Mouse (Mus musculus): ENCODE data around the gene Catsperd.
A peak's percentile ranks its signal among the peaks of the same experiment; 100 is the strongest.
"Not testable (repeated sequence)": the region's sequence is repeated elsewhere in the genome, so short reads cannot be mapped to it uniquely, and the experiment has no call there.

Gene Catsperd

GRCm38 (mm10) chr17:56612565-56612939 is 15.4 kb upstream of the Catsperd start:
- not testable (repeated sequence) for DNase-seq (ENCODE audit: low spot score in 2 of 2)

GRCm38 (mm10) chr17:56613236-56613844 is 14.6 kb upstream of the Catsperd start, which contains the start of gene Rpl36:
Gene Rpl36 (plus strand): TSS chr17:56613416.
- DNase-seq (ENCODE audit: low spot score in 2 of 2) = peak; percentile 96 to 97

GRCm38 (mm10) chr17:56613893-56614292 is 14.1 kb upstream of the Catsperd start:
- DNase-seq (ENCODE audit: low spot score in 2 of 2) = peak; percentile 32 to 58

DNA sequence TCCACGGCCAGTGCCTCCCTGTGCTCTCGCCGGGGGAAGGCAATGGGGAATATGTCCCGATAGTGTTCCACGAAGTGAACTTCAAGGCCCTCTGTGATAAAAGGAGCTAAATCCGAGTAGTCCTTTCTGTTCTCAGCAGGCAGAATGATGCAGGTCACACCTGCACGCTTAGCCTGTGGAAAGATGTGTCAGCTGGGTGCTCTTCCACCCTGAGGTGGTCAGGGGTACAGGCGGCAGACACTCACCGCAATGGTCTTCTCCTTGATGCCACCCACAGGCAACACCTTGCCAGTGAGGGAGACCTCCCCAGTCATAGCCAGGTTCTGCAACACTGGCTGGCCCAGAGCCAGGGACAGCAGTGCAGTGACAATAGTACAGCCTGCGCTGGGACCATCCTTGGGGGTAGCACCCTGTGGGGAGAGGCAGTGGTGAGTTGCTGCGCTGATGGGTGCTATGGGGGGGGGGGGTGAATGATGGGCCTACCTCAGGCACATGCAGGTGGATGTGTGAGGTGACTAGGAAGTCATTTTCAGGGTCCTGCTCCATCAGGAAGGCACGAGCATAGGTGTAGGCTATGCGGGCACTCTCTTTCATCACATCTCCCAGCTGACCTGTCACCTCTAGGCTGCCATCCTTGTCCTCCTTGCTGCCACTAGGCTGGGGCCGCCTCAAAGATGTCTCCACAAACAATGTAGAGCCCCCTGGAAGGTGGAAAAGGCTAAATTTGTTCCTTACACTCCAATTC is 13.4 kb upstream of the Catsperd start:
- peak in 1 of 2 experiments; percentile 30 for DNase-seq (ENCODE audit: low spot score in 2 of 2)

DNA sequence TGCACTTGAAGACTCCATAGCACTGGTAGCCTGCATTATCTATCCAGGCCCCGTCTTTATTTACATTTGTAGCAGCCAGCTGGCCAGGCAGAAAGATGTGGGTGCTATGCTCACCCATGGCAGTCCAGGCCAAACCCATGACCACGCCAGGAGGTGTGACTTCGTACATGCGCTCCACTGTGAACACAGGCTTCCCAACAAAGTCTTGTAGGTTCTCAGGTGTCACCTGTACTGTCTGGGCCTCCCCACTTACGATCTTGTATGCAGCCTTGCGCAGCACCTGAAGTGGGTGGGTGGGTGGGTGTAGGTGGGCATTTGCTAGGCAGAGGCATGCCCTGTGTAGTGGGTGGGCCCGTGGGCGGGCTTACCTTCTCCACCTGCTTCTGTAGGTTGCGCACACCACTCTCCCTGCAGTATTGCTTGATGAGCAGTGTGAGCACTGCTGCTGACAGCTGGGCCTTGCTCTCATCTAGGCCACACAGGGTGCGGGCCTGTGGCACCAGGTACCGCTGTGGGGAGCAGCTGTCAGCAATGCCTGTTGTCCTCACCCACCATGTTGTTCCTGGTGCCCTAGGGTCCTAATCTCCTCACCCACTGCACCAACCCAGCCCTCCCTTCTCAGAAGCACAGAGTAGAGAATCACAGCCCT is 12.7 kb upstream of the Catsperd start:
- DNase-seq (ENCODE audit: low spot score in 2 of 2) = no peak

DNA sequence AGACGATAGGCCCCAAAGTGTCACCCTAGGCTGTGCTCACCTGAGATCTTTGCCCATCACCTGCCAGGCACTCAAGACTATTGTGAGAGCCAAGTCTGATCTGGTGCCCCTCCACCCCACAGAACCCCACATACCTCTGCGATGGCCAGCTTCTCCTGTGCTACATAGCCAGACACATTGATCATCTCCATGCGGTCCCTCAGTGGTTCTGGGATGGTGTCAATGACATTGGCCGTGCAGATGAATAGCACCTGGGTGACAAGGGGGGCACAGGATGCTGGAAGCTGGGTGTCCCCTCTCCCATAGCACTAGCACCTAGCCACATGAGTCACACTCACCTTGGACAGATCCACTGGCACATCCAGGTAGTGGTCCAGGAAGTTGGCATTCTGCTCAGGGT is 12.2 kb upstream of the Catsperd start:
- DNase-seq (ENCODE audit: low spot score in 2 of 2) = no peak

- DNase-seq (ENCODE audit: low spot score in 2 of 2) = no peak
These were observed 11.2 kb upstream of the Catsperd start for GRCm38 (mm10) chr17:56616725-56617124.

- no peak for DNase-seq (ENCODE audit: low spot score in 2 of 2)
These were observed 10.3 kb upstream of the Catsperd start for GRCm38 (mm10) chr17:56617628-56618027.

- no peak for DNase-seq (ENCODE audit: low spot score in 2 of 2)
These were observed 2.4 kb upstream of the Catsperd start for GRCm38 (mm10) chr17:56625495-56625894.

- no peak for DNase-seq (ENCODE audit: low spot score in 2 of 2)
These were observed 1.7 kb upstream of the Catsperd start for GRCm38 (mm10) chr17:56626260-56626659.

GRCm38 (mm10) chr17:56626754-56627470 is 1.0 kb upstream of the Catsperd start, which contains the start of gene Lonp1:
Gene Lonp1 (minus strand): TSS chr17:56626887.
- DNase-seq (ENCODE audit: low spot score in 2 of 2) = peak; percentile 87 to 97

DNA sequence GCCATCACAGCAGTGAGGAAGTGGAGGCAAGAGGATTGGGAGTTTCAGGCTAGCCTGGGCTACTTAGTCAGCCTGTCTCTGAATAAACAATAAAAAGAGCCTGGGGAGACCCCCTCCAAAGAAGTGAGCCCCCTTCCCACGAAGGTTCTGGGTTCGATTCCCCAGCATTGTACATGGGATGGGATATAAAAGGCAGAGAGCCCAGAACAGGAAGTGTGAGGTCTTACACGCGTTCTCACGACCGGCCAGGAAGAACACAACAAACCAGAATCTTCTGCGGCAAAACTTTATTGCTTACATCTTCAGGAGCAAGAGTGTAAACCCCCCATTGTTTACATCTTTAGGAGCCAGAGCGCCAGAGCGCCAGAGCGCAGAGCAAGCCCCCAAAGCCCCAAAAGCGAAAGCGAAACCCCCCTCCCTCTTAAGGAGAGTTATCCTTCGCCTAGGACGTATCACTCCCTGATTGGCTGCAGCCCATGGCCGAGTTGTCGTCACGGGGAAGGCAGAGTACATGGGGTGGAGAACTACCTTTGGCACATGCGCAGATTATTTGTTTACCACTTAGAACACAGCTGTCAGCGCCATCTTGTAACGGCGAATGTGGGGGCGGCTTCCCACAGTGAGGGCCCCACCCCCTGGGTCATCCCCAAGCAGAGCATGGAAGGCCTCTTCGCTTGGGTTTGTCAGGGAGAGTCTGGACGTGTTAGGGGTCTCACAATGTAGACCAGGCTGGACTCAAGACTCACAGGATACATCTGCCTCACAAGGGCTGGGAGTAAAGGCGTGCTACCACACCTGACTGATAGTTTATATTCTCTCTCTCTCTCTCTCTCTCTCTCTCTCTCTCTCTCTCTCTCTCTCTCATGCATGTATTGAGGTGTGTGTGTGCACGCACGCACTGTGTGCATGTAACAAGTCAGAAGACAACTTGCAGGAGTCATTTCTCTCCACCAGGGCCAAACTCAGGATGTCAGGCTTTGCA is 2.1 kb downstream of the Catsperd start:
- DNase-seq (ENCODE audit: low spot score in 2 of 2) = not testable (repeated sequence)

DNA sequence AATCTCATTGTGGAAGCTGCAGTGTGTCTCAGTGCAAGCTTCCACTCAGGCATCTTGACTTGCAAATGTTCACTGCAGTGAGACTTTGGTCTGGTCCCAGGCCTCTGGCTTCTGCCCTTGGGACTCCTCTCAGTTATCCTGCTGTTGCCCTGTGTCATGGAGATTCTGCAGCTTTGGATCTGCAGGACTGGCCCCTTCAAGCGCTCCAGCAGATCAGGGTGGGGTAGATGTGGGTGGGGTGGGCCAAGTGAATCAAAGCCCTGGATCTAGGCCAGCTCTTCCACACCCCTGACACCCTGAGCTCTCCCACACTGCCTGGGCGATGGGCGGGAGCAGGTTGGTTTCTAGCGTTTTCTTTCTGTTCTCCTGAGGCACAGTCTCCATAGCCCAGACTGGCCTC is 3.9 kb downstream of the Catsperd start:
- no peak for DNase-seq (ENCODE audit: low spot score in 2 of 2)

DNA sequence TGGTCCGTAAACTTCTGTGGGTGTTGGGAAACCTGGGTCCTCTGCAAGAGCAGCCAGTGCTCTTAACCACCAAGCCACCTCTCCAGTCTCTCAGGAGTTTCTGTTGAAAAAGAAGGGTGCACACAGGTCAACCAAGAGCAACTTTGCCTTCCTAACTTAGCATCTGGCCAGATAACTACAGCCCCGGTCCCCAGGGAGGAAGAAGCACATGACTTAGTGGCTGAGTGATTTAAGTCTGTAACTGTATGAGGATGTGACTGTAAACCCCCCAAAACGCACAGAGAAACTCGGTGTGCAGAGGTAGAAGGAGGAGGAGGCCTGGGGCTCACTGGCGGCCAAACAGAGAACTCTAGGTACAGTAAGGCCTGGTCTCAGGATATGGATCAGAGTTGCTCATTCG is 6.1 kb downstream of the Catsperd start:
- peak in 1 of 2 experiments; percentile 73 for DNase-seq (ENCODE audit: low spot score in 2 of 2)

- DNase-seq (ENCODE audit: low spot score in 2 of 2) = no peak
These were observed 15.3 kb downstream of the Catsperd start for GRCm38 (mm10) chr17:56643237-56643636.

DNA sequence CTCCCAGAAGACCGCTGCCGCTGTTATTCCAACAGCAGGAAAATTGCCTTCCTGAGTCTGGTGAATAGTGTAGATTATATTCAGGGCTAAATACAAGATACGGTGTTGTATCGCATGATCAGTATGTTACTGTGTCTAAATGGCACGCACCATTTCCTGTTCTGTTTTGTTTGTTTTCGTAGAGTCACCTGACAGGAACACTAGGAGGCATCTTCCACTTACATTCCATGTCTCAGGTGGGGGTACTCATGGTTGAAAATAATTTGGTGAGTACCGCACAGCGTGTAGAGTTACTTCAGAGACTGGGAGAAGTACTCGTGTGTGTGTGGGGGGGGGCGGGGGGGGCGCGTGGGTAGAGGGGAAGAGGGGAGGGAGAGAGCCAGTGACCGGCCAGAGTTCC is 19.6 kb downstream of the Catsperd start:
- no peak for DNase-seq (ENCODE audit: low spot score in 2 of 2)

- no peak for DNase-seq (ENCODE audit: low spot score in 2 of 2)
These were observed 23.9 kb downstream of the Catsperd start for GRCm38 (mm10) chr17:56651801-56652200.

DNA sequence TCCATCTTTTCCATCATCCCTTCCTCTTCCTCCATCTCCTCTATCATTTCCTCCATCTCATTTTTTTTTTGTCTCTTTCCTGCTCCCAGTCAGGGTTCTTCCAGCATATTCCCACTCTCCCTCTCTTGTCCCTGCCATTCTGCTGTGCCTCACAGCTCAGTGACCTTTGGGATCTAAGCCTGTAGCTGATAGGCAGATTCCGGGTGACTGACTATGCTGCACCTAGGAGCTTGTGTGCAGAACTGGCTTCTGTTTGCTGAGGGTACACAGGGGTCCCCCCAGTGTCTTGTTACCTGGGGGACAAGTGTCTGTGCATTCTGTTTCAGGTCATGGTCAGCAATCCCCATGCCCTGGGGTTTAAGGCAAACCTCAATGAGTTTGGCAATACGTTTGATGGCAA is 26.8 kb downstream of the Catsperd start:
- no peak for DNase-seq (ENCODE audit: low spot score in 2 of 2)

DNA sequence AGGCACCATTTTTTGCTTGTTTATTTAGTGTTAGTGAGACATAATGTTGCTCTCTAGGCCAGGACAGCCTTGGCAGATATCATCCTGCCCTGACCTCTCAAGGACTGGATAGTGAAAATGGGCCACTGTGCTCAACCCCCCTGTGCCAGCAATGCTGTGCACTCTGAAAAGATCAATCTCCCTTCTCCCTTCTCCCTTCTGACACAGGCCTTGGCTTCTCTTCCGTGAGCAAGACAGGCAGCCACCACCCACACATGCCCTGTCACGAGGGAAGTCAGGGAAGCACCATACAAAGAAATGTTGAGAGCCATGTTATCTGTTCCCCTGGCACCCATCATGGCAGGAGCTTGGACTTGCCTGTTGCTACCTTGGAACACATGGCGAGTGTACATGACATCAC is 27.4 kb downstream of the Catsperd start:
- no peak for DNase-seq (ENCODE audit: low spot score in 2 of 2)

DNA sequence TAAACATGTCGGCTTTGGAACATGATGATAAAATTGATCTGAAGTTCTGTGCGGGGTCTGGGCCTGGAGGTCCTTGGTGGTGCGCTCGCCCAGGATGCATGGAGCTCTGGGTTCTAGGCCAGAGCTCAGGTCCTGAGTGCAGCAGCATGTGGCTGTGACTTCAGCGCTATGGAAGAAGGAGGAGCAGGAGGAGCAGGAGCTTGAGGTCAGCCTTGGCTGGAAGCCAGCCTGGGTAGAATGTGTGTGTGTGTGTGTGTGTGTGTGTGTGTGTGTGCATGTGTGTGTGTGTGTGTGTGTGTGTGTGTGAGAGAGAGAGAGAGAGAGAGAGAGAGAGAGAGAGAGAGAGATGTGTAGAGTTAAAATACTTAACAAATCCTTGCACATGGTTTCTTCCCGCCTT is 28.2 kb downstream of the Catsperd start:
- DNase-seq (ENCODE audit: low spot score in 2 of 2) = no peak

DNA sequence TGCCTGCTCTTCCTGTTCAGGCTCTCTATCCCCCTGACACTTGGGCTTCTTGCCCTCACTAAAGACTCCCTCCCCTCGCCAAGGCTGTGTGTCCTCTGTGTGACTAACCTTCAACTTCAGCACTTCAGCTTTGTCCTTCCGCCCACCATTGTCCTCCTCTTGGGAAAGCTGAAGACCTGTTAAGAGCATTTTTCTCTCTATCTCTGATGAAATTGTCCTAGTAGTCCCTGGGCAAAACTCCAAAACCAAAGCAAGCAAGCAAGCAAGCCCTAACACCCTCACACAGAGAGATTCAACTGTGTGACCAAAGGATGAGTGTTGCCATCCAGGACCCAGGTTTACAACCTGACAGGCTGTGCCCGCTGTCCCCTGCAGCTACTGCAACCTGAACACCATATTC is 35.7 kb downstream of the Catsperd start:
- DNase-seq (ENCODE audit: low spot score in 2 of 2) = no peak
